Mouse (Mus musculus) gastrocnemius, adult 2 months (tissue): ENCODE results near the gene Wdr95. TPM values are rescaled to one million over a fixed set of nuclear protein-coding genes. Genes with fewer than 3 reads are reported as not detected.
A peak's percentile ranks its signal among the peaks of the same experiment; 100 is the strongest.
"Not testable (repeated sequence)": the region's sequence is repeated elsewhere in the genome, so short reads cannot be mapped to it uniquely, and the experiment has no call there.

Source experiments
- DNase-seq: peaks from one replicate; pipeline ENCODE4 v3.0.0; 2022
- H3K27ac ChIP-seq: fragments of 200-600 bp; 2 replicates; pipeline ENCODE4 v1.8.1; 2022; ENCODE audit warnings: mild to moderate bottlenecking
- H3K4me3 ChIP-seq: fragments of 200-600 bp; 2 replicates; pipeline ENCODE4 v1.8.1; 2022; ENCODE audit warnings: mild to moderate bottlenecking, moderate library complexity
- CTCF ChIP-seq: fragments of 200-600 bp; IDR thresholded peaks from 2 replicates; pipeline ENCODE4 v1.8.1; 2022; ENCODE audit warnings: antibody characterized with exemption, mild to moderate bottlenecking, moderate library complexity
- intact Hi-C: fragments of 180-260 bp; cut with DNase I; formaldehyde crosslinking; loops from one replicate; pipeline ENCODE4 v1.15.1; 2025
- total RNA-seq, 2 experiments: library from RNA; stranded (reverse); gene quantifications; 2 replicates each; pipeline ENCODE4 v1.2.3; 2021

The Wdr95 gene
- total RNA-seq, 2 experiments from 2014 or later: 0.08 TPM; not detected in 1

- no peak overlapping the region for H3K27ac ChIP-seq
- peak overlapping the region; percentile 50 for H3K4me3 ChIP-seq
- peak; percentile 16; the same call in 1 of the 2 replicates for TF ChIP-seq CTCF
- DNase-seq: no peak
- intact Hi-C loops: loop anchor here (2.0 kb wide), 1 partner anchor 42 kb away; no protein-coding TSS in a partner anchor
These were observed 3.3 kb upstream of the Wdr95 start for GRCm38 (mm10) chr5:149525055-149525785.

- peak; percentile 53 for DNase-seq
- intact Hi-C loops: no loop called here
- Histone ChIP-seq H3K4me3 (peak overlapping the region; percentile 47), H3K27ac (peak overlapping the region; percentile 41)
- no peak for TF ChIP-seq CTCF
These were observed 2.0 kb upstream of the Wdr95 start for GRCm38 (mm10) chr5:149526467-149526951.

GRCm38 (mm10) chr5:149527292-149527691 is 1.2 kb upstream of the Wdr95 start:
- intact Hi-C loops, H3K4me3 ChIP-seq, H3K27ac ChIP-seq: not testable (repeated sequence)

GRCm38 (mm10) chr5:149533847-149534246 is 5.4 kb downstream of the Wdr95 start:
- no peak for DNase-seq
- Histone ChIP-seq H3K27ac (no peak overlapping the region), H3K4me3 (no peak overlapping the region)
- intact Hi-C loops: no loop called here
- TF ChIP-seq CTCF: no peak

More at GRCm38 (mm10) chr5:149527292-149527691, 1.2 kb upstream of the Wdr95 start:
- not testable (repeated sequence) for DNase-seq

- TF ChIP-seq CTCF: no peak
- no peak overlapping the region for H3K4me3 ChIP-seq
- no peak for DNase-seq
- no peak overlapping the region for H3K27ac ChIP-seq
- intact Hi-C loops: no loop called here
These were observed 7.5 kb downstream of the Wdr95 start for GRCm38 (mm10) chr5:149536005-149536404.

GRCm38 (mm10) chr5:149537796-149538511 is 9.5 kb downstream of the Wdr95 start:
- DNase-seq: no peak
- Histone ChIP-seq H3K4me3 (peak overlapping the region; percentile 49), H3K27ac (no peak overlapping the region)
- TF ChIP-seq CTCF: no peak
- intact Hi-C loops: no loop called here

GRCm38 (mm10) chr5:149538531-149538930 is 10.1 kb downstream of the Wdr95 start:
- no peak for TF ChIP-seq CTCF
- no peak overlapping the region for H3K27ac ChIP-seq
- DNase-seq: no peak
- intact Hi-C loops: no loop called here
- peak overlapping the region; percentile 49 for H3K4me3 ChIP-seq

GRCm38 (mm10) chr5:149539051-149539450 is 10.6 kb downstream of the Wdr95 start:
- TF ChIP-seq CTCF: no peak
- intact Hi-C loops: no loop called here
- DNase-seq: no peak
- Histone ChIP-seq H3K27ac (no peak overlapping the region), H3K4me3 (no peak overlapping the region)

GRCm38 (mm10) chr5:149551179-149551578 is 22.7 kb downstream of the Wdr95 start:
- TF ChIP-seq CTCF: no peak
- no peak overlapping the region for H3K27ac ChIP-seq
- DNase-seq: no peak
- intact Hi-C loops: no loop called here
- no peak overlapping the region for H3K4me3 ChIP-seq

GRCm38 (mm10) chr5:149552742-149553141 is 24.3 kb downstream of the Wdr95 start:
- no peak for DNase-seq
- no peak overlapping the region for H3K27ac ChIP-seq
- H3K4me3 ChIP-seq: no peak overlapping the region
- intact Hi-C loops: no loop called here
- peak; percentile 43 for TF ChIP-seq CTCF

- Histone ChIP-seq H3K4me3 (no peak overlapping the region), H3K27ac (no peak overlapping the region)
- no peak for TF ChIP-seq CTCF
- DNase-seq: no peak
- intact Hi-C loops: no loop called here
These were observed 24.9 kb downstream of the Wdr95 start for GRCm38 (mm10) chr5:149553373-149553772.

GRCm38 (mm10) chr5:149554397-149554796 is 25.9 kb downstream of the Wdr95 start:
- DNase-seq: no peak
- Histone ChIP-seq H3K4me3 (no peak overlapping the region), H3K27ac (no peak overlapping the region)
- no peak for TF ChIP-seq CTCF
- intact Hi-C loops: no loop called here

- TF ChIP-seq CTCF: no peak
- H3K27ac ChIP-seq: no peak overlapping the region
- DNase-seq: no peak
- H3K4me3 ChIP-seq: no peak overlapping the region
- intact Hi-C loops: no loop called here
These were observed 32.6 kb downstream of the Wdr95 start for GRCm38 (mm10) chr5:149560903-149561588.
